Mouse (Mus musculus) lung, embryonic 15.5 days (tissue): ENCODE data around the gene Mief2. TPM values are rescaled to one million over a fixed set of nuclear protein-coding genes. Genes with fewer than 3 reads are reported as not detected.
A peak's percentile ranks its signal among the peaks of the same experiment; 100 is the strongest.

Experiments
- ATAC-seq: fragments of 200-750 bp; cut with Nextera tagmentation; 2 replicates; pipeline ENCODE4 v1.8.0; 2017; ENCODE audit warnings: moderate number of reproducible peaks, borderline replicate concordance; ENCODE audit not compliant: low FRiP score, low TSS enrichment; ENCODE audit errors: extremely low read depth
- H3K27ac ChIP-seq: fragments of 300-500 bp; sonication (generic); 2 replicates; pipeline ENCODE4 v1.5.1; 2015; ENCODE audit warnings: moderate library complexity, mild to moderate bottlenecking, inconsistent platforms
- H3K27me3 ChIP-seq: fragments of 300-500 bp; sonication (generic); 2 replicates; pipeline ENCODE4 v1.6.1; 2015; ENCODE audit warnings: inconsistent platforms
- H3K36me3 ChIP-seq: fragments of 300-500 bp; sonication (generic); 2 replicates; pipeline ENCODE4 v1.6.1; 2015; ENCODE audit warnings: inconsistent platforms
- H3K4me1 ChIP-seq: fragments of 300-500 bp; sonication (generic); 2 replicates; pipeline ENCODE4 v1.6.1; 2015; ENCODE audit warnings: inconsistent platforms
- H3K4me2 ChIP-seq: fragments of 300-500 bp; sonication (generic); 2 replicates; pipeline ENCODE4 v1.6.1; 2015; ENCODE audit warnings: inconsistent platforms, mild to moderate bottlenecking, moderate library complexity
- H3K4me3 ChIP-seq: fragments of 300-500 bp; sonication (generic); 2 replicates; pipeline ENCODE4 v1.5.1; 2015; ENCODE audit warnings: mild to moderate bottlenecking, inconsistent platforms
- H3K9ac ChIP-seq: fragments of 300-500 bp; sonication (generic); 2 replicates; pipeline ENCODE4 v1.6.1; 2015; ENCODE audit warnings: inconsistent platforms
- H3K9me3 ChIP-seq: fragments of 300-500 bp; sonication (generic); 2 replicates; pipeline ENCODE4 v1.6.1; 2016; ENCODE audit warnings: inconsistent platforms
- WGBS: fragments of 180-500 bp; shearing (Covaris S2); methylation state at CpG from one replicate; pipeline ENCODE4 v1.1.7; 2015; 5-methylcytosine and 5-hydroxymethylcytosine counted together
- polyA plus RNA-seq: library from polyadenylated mRNA; unstranded; fragments of >200 nt; fragmentation: Nextera tagmentation; extraction: Ambion mirVana; gene quantifications from 2 replicates; pipeline ENCODE4 v1.2.1, GENCODE M21; 2015

Gene Mief2
- polyA plus RNA-seq, 1 experiment from 2014 or later: 14.7 TPM

- H3K9me3 ChIP-seq: no peaks in the 10 kb centered on the region
- H3K4me3 ChIP-seq: peak overlapping the region; percentile 76
- peak overlapping the region; percentile 84 for H3K27ac ChIP-seq
- H3K9ac ChIP-seq: peak overlapping the region; percentile 86
- no peak; the same call in 1 of the 2 replicates for ATAC-seq
- peaks cover 31% of the 10 kb centered on the region for H3K4me1 ChIP-seq
- peaks cover 28% of the 10 kb centered on the region for H3K36me3 ChIP-seq
- 5% methylated on average over 12 of the region's 12 CpGs for WGBS
- H3K27me3 ChIP-seq: no peaks in the 10 kb centered on the region
- H3K4me2 ChIP-seq: peak overlapping the region; percentile 78
These were observed 632 bp upstream of the Mief2 start for GRCm38 (mm10) chr11:60727392-60728140.

- Histone ChIP-seq H3K4me2 (peak overlapping the region; percentile 78), H3K9ac (peak overlapping the region; percentile 59; the same call in 1 of the 2 replicates), H3K4me1 (peaks cover 31% of the 10 kb centered on the region), H3K36me3 (peaks cover 16% of the 10 kb centered on the region), H3K27ac (0 out of 2 replicates have a peak overlapping the region, but pooled peaks have one; percentile 81), H3K9me3 (no peaks in the 10 kb centered on the region), H3K4me3 (peak overlapping the region; percentile 76; the same call in 1 of the 2 replicates), H3K27me3 (no peaks in the 10 kb centered on the region)
- WGBS: 44% methylated on average over 6 of the region's 6 CpGs
- ATAC-seq: no peak
These were observed 1.0 kb downstream of the Mief2 start for GRCm38 (mm10) chr11:60729217-60729641.

GRCm38 (mm10) chr11:60730169-60730568 lies 2.0 kb downstream of the Mief2 start:
- 76% methylated on average over 9 of the region's 9 CpGs for WGBS

GRCm38 (mm10) chr11:60731251-60731650 lies 3.1 kb downstream of the Mief2 start:
- Histone ChIP-seq H3K9me3 (no peaks in the 10 kb centered on the region), H3K27ac (no peak overlapping the region), H3K36me3 (peaks cover 8% of the 10 kb centered on the region; the same call in 1 of the 2 replicates), H3K9ac (no peak overlapping the region), H3K27me3 (no peaks in the 10 kb centered on the region), H3K4me2 (no peak overlapping the region), H3K4me1 (peaks cover 26% of the 10 kb centered on the region), H3K4me3 (no peak overlapping the region)
- WGBS: 90% methylated on average over 14 of the region's 14 CpGs
- ATAC-seq: no peak

More at GRCm38 (mm10) chr11:60730169-60730568, 2.0 kb downstream of the Mief2 start:
- Histone ChIP-seq H3K4me1 (peaks cover 31% of the 10 kb centered on the region), H3K36me3 (peaks cover 8% of the 10 kb centered on the region; the same call in 1 of the 2 replicates), H3K9ac (no peak overlapping the region), H3K27me3 (no peaks in the 10 kb centered on the region), H3K4me2 (no peak overlapping the region), H3K9me3 (no peaks in the 10 kb centered on the region), H3K4me3 (no peak overlapping the region), H3K27ac (no peak overlapping the region)
- ATAC-seq: no peak

GRCm38 (mm10) chr11:60734206-60734605 lies 6.0 kb downstream of the Mief2 start:
- 68% methylated on average over 2 of the region's 2 CpGs for WGBS
- H3K9ac ChIP-seq: no peak overlapping the region

DNA sequence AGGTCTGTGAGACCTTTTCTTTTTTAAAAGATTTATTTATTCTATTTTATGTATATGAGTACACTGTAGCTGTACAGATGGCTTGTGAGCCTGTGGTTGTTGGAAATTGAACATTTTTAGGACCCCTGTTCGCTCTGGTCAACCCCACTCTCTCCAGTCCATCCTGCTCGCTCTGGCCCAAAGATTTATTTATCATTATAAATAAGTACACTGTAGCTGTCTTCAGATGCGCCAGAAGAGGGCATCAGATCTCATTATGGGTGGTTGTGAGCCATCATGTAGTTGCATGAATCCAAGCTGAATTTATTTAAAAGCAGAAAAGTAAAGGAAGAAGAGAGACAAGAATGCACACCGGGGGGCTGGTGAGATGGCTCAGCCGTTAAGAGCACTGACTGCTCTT lies 7.0 kb downstream of the Mief2 start:
- WGBS: 65% methylated on average over 5 of the region's 5 CpGs
- Histone ChIP-seq H3K4me3 (no peak overlapping the region), H3K27me3 (no peaks in the 10 kb centered on the region), H3K27ac (no peak overlapping the region), H3K36me3 (peaks cover 18% of the 10 kb centered on the region), H3K9me3 (no peaks in the 10 kb centered on the region), H3K4me2 (no peak overlapping the region), H3K9ac (no peak overlapping the region), H3K4me1 (no peaks in the 10 kb centered on the region)
- ATAC-seq: no peak

More at GRCm38 (mm10) chr11:60734206-60734605, 6.0 kb downstream of the Mief2 start:
- Histone ChIP-seq H3K27me3 (no peaks in the 10 kb centered on the region), H3K9me3 (no peaks in the 10 kb centered on the region), H3K4me3 (no peak overlapping the region), H3K27ac (no peak overlapping the region), H3K4me2 (no peak overlapping the region), H3K36me3 (peaks cover 14% of the 10 kb centered on the region; the same call in 1 of the 2 replicates), H3K4me1 (peaks cover 5% of the 10 kb centered on the region)
- ATAC-seq: no peak

- Histone ChIP-seq H3K9me3 (no peaks in the 10 kb centered on the region), H3K27ac (no peak overlapping the region), H3K9ac (no peak overlapping the region), H3K4me1 (no peaks in the 10 kb centered on the region), H3K4me2 (no peak overlapping the region), H3K36me3 (peaks cover 27% of the 10 kb centered on the region), H3K27me3 (no peaks in the 10 kb centered on the region), H3K4me3 (no peak overlapping the region)
- WGBS: 79% methylated on average over 3 of the region's 3 CpGs
- ATAC-seq: no peak
These were observed 8.3 kb downstream of the Mief2 start for GRCm38 (mm10) chr11:60736491-60736890.

DNA sequence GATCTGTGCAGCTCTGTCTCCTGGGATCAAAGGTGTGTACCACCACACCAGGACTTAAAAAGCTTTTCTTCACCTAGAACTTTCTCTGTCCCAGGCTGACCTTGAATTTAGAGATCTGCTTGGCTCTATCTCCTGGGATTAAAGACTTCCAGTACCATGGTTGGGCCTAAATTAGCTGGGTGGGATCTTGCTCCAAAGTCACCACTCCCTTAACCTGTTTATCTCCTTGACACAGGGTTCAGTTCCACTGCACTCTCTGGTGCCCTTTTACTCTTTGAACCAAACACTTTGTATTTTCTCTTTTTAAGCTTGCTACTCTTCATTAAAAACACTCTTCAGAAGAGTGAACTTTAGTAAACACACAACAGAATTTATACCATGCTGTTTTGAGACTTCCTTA lies 9.3 kb downstream of the Mief2 start:
- ATAC-seq: no peak
- Histone ChIP-seq H3K9me3 (no peaks in the 10 kb centered on the region), H3K4me2 (no peak overlapping the region), H3K4me1 (no peaks in the 10 kb centered on the region), H3K27me3 (no peaks in the 10 kb centered on the region), H3K4me3 (no peak overlapping the region), H3K9ac (no peak overlapping the region), H3K27ac (no peak overlapping the region), H3K36me3 (peaks cover 35% of the 10 kb centered on the region)

DNA sequence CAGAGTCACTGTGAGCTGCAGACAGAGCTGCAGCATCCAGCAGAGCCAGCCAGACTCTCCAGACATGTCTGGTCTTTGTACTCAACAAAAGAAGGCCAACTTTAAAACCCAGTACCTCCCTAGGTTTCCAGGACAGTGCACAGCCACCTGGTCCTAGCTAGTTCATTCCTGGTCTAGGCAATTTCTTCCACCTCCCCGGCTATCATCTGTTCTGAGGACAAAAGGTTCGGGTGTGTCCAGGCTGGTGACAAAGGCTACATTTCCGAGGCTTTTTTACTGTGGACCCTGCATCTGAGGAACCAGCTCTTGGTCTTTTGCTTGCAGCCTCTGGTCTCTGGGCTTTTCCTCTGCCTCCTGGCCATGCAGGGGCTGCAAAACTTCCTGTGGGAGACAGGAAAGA lies 12.1 kb downstream of the Mief2 start:
- H3K27ac ChIP-seq: no peak overlapping the region
- no peak overlapping the region for H3K4me3 ChIP-seq
- H3K4me1 ChIP-seq: no peaks in the 10 kb centered on the region
- peaks cover 52% of the 10 kb centered on the region for H3K36me3 ChIP-seq
- no peaks in the 10 kb centered on the region for H3K9me3 ChIP-seq
- 77% methylated on average over 3 of the region's 3 CpGs for WGBS
- no peak for ATAC-seq
- no peaks in the 10 kb centered on the region for H3K27me3 ChIP-seq
- no peak overlapping the region for H3K4me2 ChIP-seq
- no peak overlapping the region for H3K9ac ChIP-seq

DNA sequence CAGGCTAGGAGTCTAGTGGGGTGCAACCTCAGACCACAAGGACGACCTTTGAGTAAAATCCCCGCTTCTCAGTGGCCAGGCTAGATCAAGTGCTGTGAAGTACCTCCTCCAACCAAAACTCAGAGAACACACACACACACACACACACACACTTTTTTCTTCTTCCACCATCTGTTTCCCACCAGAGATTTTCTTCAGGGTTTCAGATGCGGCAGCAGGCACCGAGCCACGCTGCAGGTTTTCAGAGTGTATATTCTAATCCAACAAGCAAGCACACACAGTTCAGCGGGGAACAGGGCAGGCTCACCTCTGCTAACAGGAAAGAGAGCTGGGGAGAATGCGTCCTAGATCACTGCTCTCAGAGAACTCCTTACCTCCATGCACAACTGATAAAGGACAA lies 27.4 kb downstream of the Mief2 start:
- ATAC-seq: no peak
- peaks cover 59% of the 10 kb centered on the region for H3K36me3 ChIP-seq
- H3K4me1 ChIP-seq: no peaks in the 10 kb centered on the region
- 84% methylated on average over 7 of the region's 7 CpGs for WGBS
- no peak overlapping the region for H3K4me3 ChIP-seq
- H3K4me2 ChIP-seq: no peak overlapping the region
- no peaks in the 10 kb centered on the region for H3K27me3 ChIP-seq
- H3K9ac ChIP-seq: no peak overlapping the region
- no peak overlapping the region for H3K27ac ChIP-seq
- H3K9me3 ChIP-seq: no peaks in the 10 kb centered on the region

GRCm38 (mm10) chr11:60761681-60762080 lies 33.5 kb downstream of the Mief2 start:
- Histone ChIP-seq H3K27ac (no peak overlapping the region), H3K4me1 (no peaks in the 10 kb centered on the region), H3K9me3 (no peaks in the 10 kb centered on the region), H3K36me3 (peaks cover 28% of the 10 kb centered on the region), H3K4me3 (no peak overlapping the region), H3K4me2 (no peak overlapping the region), H3K9ac (no peak overlapping the region), H3K27me3 (no peaks in the 10 kb centered on the region)
- no peak for ATAC-seq
- 90% methylated on average over 3 of the region's 3 CpGs for WGBS

DNA sequence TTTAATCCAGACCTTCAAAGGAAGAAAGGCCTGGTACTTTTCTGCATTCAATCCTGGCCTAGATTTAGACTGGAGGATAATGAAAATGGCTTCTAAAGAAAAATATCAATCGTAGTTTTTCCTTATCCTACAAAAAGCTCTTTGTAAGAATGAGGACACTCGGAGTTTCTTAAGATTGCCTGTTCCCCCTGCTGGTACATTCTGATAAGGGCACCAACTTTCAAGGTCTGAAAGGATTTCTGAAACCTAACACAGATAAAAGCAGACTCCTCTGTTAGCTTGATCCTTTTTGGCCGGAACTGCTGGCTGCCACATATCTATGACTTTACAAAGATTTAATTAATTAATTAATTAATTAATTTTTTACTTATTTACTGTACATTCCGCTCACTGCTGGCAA lies 38.8 kb downstream of the Mief2 start:
- Histone ChIP-seq H3K27me3 (no peaks in the 10 kb centered on the region), H3K4me3 (no peak overlapping the region), H3K4me2 (no peak overlapping the region), H3K27ac (no peak overlapping the region), H3K4me1 (no peaks in the 10 kb centered on the region), H3K36me3 (peaks cover 4% of the 10 kb centered on the region; the same call in 1 of the 2 replicates), H3K9me3 (no peaks in the 10 kb centered on the region), H3K9ac (no peak overlapping the region)
- ATAC-seq: no peak
- 83% methylated on average over 4 of the region's 4 CpGs for WGBS
